Mouse (Mus musculus) C2C12 (cell line): ENCODE results near the gene Brinp2.

ENCODE experiments used
- CEBPB ChIP-seq: IDR thresholded peaks from one replicate; pipeline ENCODE4 v1.6.1; 2011; ENCODE audit warnings: low read depth, mild to moderate bottlenecking, control low read depth, moderate library complexity
- CTCF ChIP-seq: IDR thresholded peaks from one replicate; pipeline ENCODE4 v1.5.1; 2011; ENCODE audit not compliant: control insufficient read depth, insufficient read depth, insufficient read length
- MYOD1 ChIP-seq: IDR thresholded peaks from one replicate; pipeline ENCODE4 v1.6.1; 2011; ENCODE audit warnings: low read depth; ENCODE audit not compliant: control insufficient read depth, insufficient read length
- MYOG ChIP-seq: IDR thresholded peaks from one replicate; pipeline ENCODE4 v1.6.1; 2011; ENCODE audit not compliant: control insufficient read depth, insufficient read length; ENCODE audit errors: extremely low read depth

DNA sequence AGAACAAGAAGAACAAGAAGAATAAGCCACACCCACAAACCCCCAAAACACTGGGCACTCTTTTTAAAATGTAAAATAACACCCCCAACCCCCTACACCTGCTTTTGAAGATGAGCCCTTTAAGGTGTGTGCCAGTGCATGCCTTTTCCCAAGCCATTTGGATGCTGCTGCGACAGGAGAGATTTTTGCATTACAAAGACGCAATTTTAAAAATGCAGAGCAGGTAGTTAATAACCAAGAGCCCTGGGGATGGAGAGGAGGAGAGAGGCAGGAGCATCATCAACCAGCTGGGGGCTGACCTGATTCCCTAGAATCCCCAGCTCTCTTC is 5.8 kb upstream of the Brinp2 start, which contains the start of gene Astn1:
- no peak for TF ChIP-seq CEBPB
- TF ChIP-seq CTCF = no peak
- no peak for TF ChIP-seq MYOD1
- TF ChIP-seq MYOG = no peak
